Mouse (Mus musculus): ENCODE measurements around the gene Sdhb. TPM values are rescaled to one million over a fixed set of nuclear protein-coding genes. Genes with fewer than 3 reads are reported as not detected.

Sdhb gene
- polyA plus RNA-seq, 1 experiment from 2014 or later, result 1,015 TPM

GRCm38 (mm10) chr4:141014856-141015255 is 53.9 kb downstream of the Sdhb start:
- no peaks in the 10 kb centered on the region for H3K27me3 ChIP-seq (ENCODE audit: control insufficient read depth, insufficient read depth, low read length)
- peaks cover 21 to 54% of the 10 kb centered on the region in 2 experiments for H3K4me1 ChIP-seq (ENCODE audit: control insufficient read depth in 2 of 2, insufficient read depth in 2 of 2, low read length in 2 of 2)
- H3K9me3 ChIP-seq (ENCODE audit: control insufficient read depth, low read length), result no peaks in the 10 kb centered on the region
- H3K4me3 ChIP-seq (ENCODE audit: control insufficient read depth in 1 of 2, insufficient read depth in 1 of 2, low read depth in 1 of 2, low read length in 2 of 2), result no peak overlapping the region
- no peak overlapping the region for H3K9ac ChIP-seq (ENCODE audit: low read length)
- no peak overlapping the region for H3K4me2 ChIP-seq (ENCODE audit: low read length)
- no peak overlapping the region for H3K27ac ChIP-seq (replicated peaks in 1 of 2; ENCODE audit: control insufficient read depth in 1 of 2, insufficient read depth in 1 of 2, low read depth in 2 of 2, low read length in 2 of 2)
- H3K36me3 ChIP-seq (ENCODE audit: control insufficient read depth, insufficient read depth, low read length), result peaks cover 59% of the 10 kb centered on the region
- ATAC-seq (ENCODE audit: insufficient number of reproducible peaks, insufficient read depth, low FRiP score, low read depth), result no peak
- WGBS, result 92% methylated on average over 11 of the region's 11 CpGs

DNA sequence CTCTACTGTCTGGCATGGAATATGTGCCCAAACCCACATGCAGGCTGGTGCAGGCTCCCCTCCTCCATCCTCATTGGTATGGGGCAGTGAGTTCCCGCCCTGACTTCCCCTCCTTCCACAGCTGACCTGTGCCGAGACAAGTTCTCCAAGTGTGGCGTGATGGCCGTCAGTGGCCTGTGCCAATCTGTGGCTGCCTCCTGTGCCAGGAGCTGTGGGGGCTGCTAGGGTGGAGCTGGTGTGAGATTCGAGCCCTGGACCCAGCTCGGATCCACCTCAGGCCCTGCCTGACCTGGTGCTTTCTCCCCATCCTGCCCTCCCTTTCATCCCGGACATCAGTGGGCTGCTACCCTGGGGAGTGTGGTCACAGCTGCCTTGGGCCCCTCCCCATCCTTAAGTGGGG is 54.4 kb downstream of the Sdhb start:
- Histone ChIP-seq H3K9ac (ENCODE audit: low read length) (no peak overlapping the region), H3K27me3 (ENCODE audit: control insufficient read depth, insufficient read depth, low read length) (no peaks in the 10 kb centered on the region), H3K36me3 (ENCODE audit: control insufficient read depth, insufficient read depth, low read length) (peaks cover 59% of the 10 kb centered on the region), H3K4me3 (ENCODE audit: control insufficient read depth in 1 of 2, insufficient read depth in 1 of 2, low read depth in 1 of 2, low read length in 2 of 2) (no peak overlapping the region), H3K27ac (replicated peaks in 1 of 2; ENCODE audit: control insufficient read depth in 1 of 2, insufficient read depth in 1 of 2, low read depth in 2 of 2, low read length in 2 of 2) (no peak overlapping the region), H3K9me3 (ENCODE audit: control insufficient read depth, low read length) (no peaks in the 10 kb centered on the region), H3K4me2 (ENCODE audit: low read length) (no peak overlapping the region), H3K4me1 (ENCODE audit: control insufficient read depth in 2 of 2, insufficient read depth in 2 of 2, low read length in 2 of 2) (peaks cover 26 to 54% of the 10 kb centered on the region in 2 experiments)
- WGBS, result 71% methylated on average over 7 of the region's 7 CpGs
- no peak for ATAC-seq (ENCODE audit: insufficient number of reproducible peaks, insufficient read depth, low FRiP score, low read depth)

GRCm38 (mm10) chr4:141016311-141016710 is 55.3 kb downstream of the Sdhb start:
- Histone ChIP-seq H3K36me3 (ENCODE audit: control insufficient read depth, insufficient read depth, low read length) (peaks cover 59% of the 10 kb centered on the region), H3K4me3 (ENCODE audit: control insufficient read depth in 1 of 2, insufficient read depth in 1 of 2, low read depth in 1 of 2, low read length in 2 of 2) (no peak overlapping the region), H3K27me3 (ENCODE audit: control insufficient read depth, insufficient read depth, low read length) (no peaks in the 10 kb centered on the region), H3K4me2 (ENCODE audit: low read length) (no peak overlapping the region), H3K4me1 (ENCODE audit: control insufficient read depth in 2 of 2, insufficient read depth in 2 of 2, low read length in 2 of 2) (peaks cover 36 to 57% of the 10 kb centered on the region in 2 experiments), H3K9me3 (ENCODE audit: control insufficient read depth, low read length) (no peaks in the 10 kb centered on the region), H3K27ac (replicated peaks in 1 of 2; ENCODE audit: control insufficient read depth in 1 of 2, insufficient read depth in 1 of 2, low read depth in 2 of 2, low read length in 2 of 2) (peak overlapping the region; percentile 9 to 57; a peak in 2 of 4 replicates), H3K9ac (ENCODE audit: low read length) (peak overlapping the region; percentile 25; the same call in 1 of the 2 replicates)
- WGBS, result 58% methylated on average over 9 of the region's 9 CpGs
- no peak for ATAC-seq (ENCODE audit: insufficient number of reproducible peaks, insufficient read depth, low FRiP score, low read depth)

GRCm38 (mm10) chr4:141017657-141018436 is 56.8 kb downstream of the Sdhb start:
- Histone ChIP-seq H3K4me3 (ENCODE audit: control insufficient read depth in 1 of 2, insufficient read depth in 1 of 2, low read depth in 1 of 2, low read length in 2 of 2) (no peak overlapping the region), H3K4me2 (ENCODE audit: low read length) (no peak overlapping the region), H3K36me3 (ENCODE audit: control insufficient read depth, insufficient read depth, low read length) (peaks cover 55% of the 10 kb centered on the region), H3K9ac (ENCODE audit: low read length) (0 out of 2 replicates have a peak overlapping the region, but pooled peaks have one; percentile 16), H3K27me3 (ENCODE audit: control insufficient read depth, insufficient read depth, low read length) (no peaks in the 10 kb centered on the region), H3K4me1 (ENCODE audit: control insufficient read depth in 2 of 2, insufficient read depth in 2 of 2, low read length in 2 of 2) (peaks cover 37 to 60% of the 10 kb centered on the region in 2 experiments), H3K9me3 (ENCODE audit: control insufficient read depth, low read length) (no peaks in the 10 kb centered on the region), H3K27ac (replicated peaks in 1 of 2; ENCODE audit: control insufficient read depth in 1 of 2, insufficient read depth in 1 of 2, low read depth in 2 of 2, low read length in 2 of 2) (peak overlapping the region in 1 of 2 experiments; percentile 57; a peak in 1 of 4 replicates)
- WGBS, result 75% methylated on average over 29 of the region's 29 CpGs
- ATAC-seq (ENCODE audit: insufficient number of reproducible peaks, insufficient read depth, low FRiP score, low read depth), result no peak

DNA sequence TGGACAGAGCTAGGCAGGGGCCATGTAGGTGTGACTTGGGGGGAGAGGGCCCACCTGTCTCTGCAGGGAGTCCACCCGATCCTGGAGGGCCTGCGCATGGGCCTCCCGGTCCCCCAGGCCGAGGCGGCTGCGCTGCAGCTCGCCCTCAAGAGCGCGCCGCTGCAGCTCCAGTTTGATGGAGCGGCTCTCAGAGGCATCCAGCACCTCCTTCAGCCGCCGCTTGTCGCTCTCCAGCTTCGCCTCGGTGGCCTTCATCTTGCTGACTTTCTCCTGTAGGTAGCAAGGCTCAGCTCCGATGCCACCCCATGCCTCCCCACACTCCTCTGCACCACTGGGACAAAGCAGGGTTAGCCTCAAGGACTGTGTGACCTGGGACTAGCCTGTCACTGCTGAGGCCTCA is 59.2 kb downstream of the Sdhb start:
- Histone ChIP-seq H3K9ac (ENCODE audit: low read length) (peak overlapping the region; percentile 69), H3K4me2 (ENCODE audit: low read length) (peak overlapping the region; percentile 42)
- no peak for ATAC-seq (ENCODE audit: insufficient number of reproducible peaks, insufficient read depth, low FRiP score, low read depth)

GRCm38 (mm10) chr4:141020811-141021613 is 60.0 kb downstream of the Sdhb start:
- H3K9ac ChIP-seq (ENCODE audit: low read length), result peak overlapping the region; percentile 69

More for the DNA sequence above, 59.2 kb downstream of the Sdhb start:
- H3K36me3 ChIP-seq (ENCODE audit: control insufficient read depth, insufficient read depth, low read length), result peaks cover 36% of the 10 kb centered on the region
- peaks cover 42 to 62% of the 10 kb centered on the region in 2 experiments for H3K4me1 ChIP-seq (ENCODE audit: control insufficient read depth in 2 of 2, insufficient read depth in 2 of 2, low read length in 2 of 2)
- H3K27ac ChIP-seq (replicated peaks in 1 of 2; ENCODE audit: control insufficient read depth in 1 of 2, insufficient read depth in 1 of 2, low read depth in 2 of 2, low read length in 2 of 2), result peak overlapping the region; percentile 87 to 96
- 87% methylated on average over 17 of the region's 17 CpGs for WGBS
- H3K9me3 ChIP-seq (ENCODE audit: control insufficient read depth, low read length), result no peaks in the 10 kb centered on the region
- no peak overlapping the region for H3K4me3 ChIP-seq (ENCODE audit: control insufficient read depth in 1 of 2, insufficient read depth in 1 of 2, low read depth in 1 of 2, low read length in 2 of 2)
- no peaks in the 10 kb centered on the region for H3K27me3 ChIP-seq (ENCODE audit: control insufficient read depth, insufficient read depth, low read length)

DNA sequence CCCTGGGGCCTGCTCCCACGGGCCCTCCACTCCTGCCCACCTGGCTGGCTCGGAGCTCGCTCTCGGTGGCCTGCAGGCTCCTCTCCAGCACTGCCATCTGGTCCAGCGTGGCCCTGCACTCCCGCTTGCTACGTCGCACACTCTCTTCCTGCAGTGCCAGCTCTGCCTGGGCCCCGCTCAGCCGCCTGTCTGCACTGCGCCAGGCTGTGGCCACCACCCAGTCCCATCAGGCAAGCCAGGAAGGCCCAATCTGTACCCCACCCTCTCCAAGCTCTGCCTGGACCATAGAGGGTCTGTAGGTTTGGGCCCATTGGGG is 60.6 kb downstream of the Sdhb start:
- H3K4me1 ChIP-seq (ENCODE audit: control insufficient read depth in 2 of 2, insufficient read depth in 2 of 2, low read length in 2 of 2), result peaks cover 38 to 51% of the 10 kb centered on the region in 2 experiments
- peak overlapping the region; percentile 57 for H3K9ac ChIP-seq (ENCODE audit: low read length)
- H3K4me2 ChIP-seq (ENCODE audit: low read length), result peak overlapping the region; percentile 42
- H3K27me3 ChIP-seq (ENCODE audit: control insufficient read depth, insufficient read depth, low read length), result no peaks in the 10 kb centered on the region
- H3K9me3 ChIP-seq (ENCODE audit: control insufficient read depth, low read length), result no peaks in the 10 kb centered on the region
- WGBS, result 62% methylated on average over 11 of the region's 11 CpGs
- H3K4me3 ChIP-seq (ENCODE audit: control insufficient read depth in 1 of 2, insufficient read depth in 1 of 2, low read depth in 1 of 2, low read length in 2 of 2), result no peak overlapping the region
- ATAC-seq (ENCODE audit: insufficient number of reproducible peaks, insufficient read depth, low FRiP score, low read depth), result no peak
- peak overlapping the region; percentile 87 to 96 for H3K27ac ChIP-seq (replicated peaks in 1 of 2; ENCODE audit: control insufficient read depth in 1 of 2, insufficient read depth in 1 of 2, low read depth in 2 of 2, low read length in 2 of 2)
- H3K36me3 ChIP-seq (ENCODE audit: control insufficient read depth, insufficient read depth, low read length), result peaks cover 32% of the 10 kb centered on the region; the same call in 1 of the 2 replicates

More at GRCm38 (mm10) chr4:141020811-141021613, 60.0 kb downstream of the Sdhb start:
- no peaks in the 10 kb centered on the region for H3K9me3 ChIP-seq (ENCODE audit: control insufficient read depth, low read length)
- peak; percentile 80 for ATAC-seq (ENCODE audit: insufficient number of reproducible peaks, insufficient read depth, low FRiP score, low read depth)
- peaks cover 36% of the 10 kb centered on the region for H3K36me3 ChIP-seq (ENCODE audit: control insufficient read depth, insufficient read depth, low read length)
- no peaks in the 10 kb centered on the region for H3K27me3 ChIP-seq (ENCODE audit: control insufficient read depth, insufficient read depth, low read length)
- 11% methylated on average over 14 of the region's 14 CpGs for WGBS
- H3K27ac ChIP-seq (replicated peaks in 1 of 2; ENCODE audit: control insufficient read depth in 1 of 2, insufficient read depth in 1 of 2, low read depth in 2 of 2, low read length in 2 of 2), result peak overlapping the region; percentile 87 to 96
- peak overlapping the region; percentile 42 for H3K4me2 ChIP-seq (ENCODE audit: low read length)
- H3K4me1 ChIP-seq (ENCODE audit: control insufficient read depth in 2 of 2, insufficient read depth in 2 of 2, low read length in 2 of 2), result peaks cover 41 to 54% of the 10 kb centered on the region in 2 experiments
- no peak overlapping the region for H3K4me3 ChIP-seq (ENCODE audit: control insufficient read depth in 1 of 2, insufficient read depth in 1 of 2, low read depth in 1 of 2, low read length in 2 of 2)

Data from heart, embryonic 14.5 days (tissue).